Mouse (Mus musculus) liver, adult 2 months (tissue): Measurements from ENCODE around the gene Ccl26.

ENCODE experiments used
- CTCF ChIP-seq: fragments of 200-500 bp; IDR thresholded peaks from 2 replicates; pipeline ENCODE4 v1.5.1; 2011; ENCODE audit warnings: low read depth, low read length, control low read depth
- POLR2A ChIP-seq: fragments of 200-500 bp; IDR thresholded peaks from 2 replicates; pipeline ENCODE4 v1.6.1; 2011; ENCODE audit warnings: low read length, control low read depth; ENCODE audit not compliant: insufficient read depth; ENCODE audit errors: extremely low read depth

- TF ChIP-seq POLR2A = no peak
- TF ChIP-seq CTCF = no peak
These were observed 32.0 kb downstream of the Ccl26 start for GRCm38 (mm10) chr5:135531306-135531845.
